Mouse (Mus musculus): ENCODE measurements around the gene Agbl4. TPM values are rescaled to one million over a fixed set of nuclear protein-coding genes. Genes with fewer than 3 reads are reported as not detected.

Agbl4 gene
- total and polyA plus RNA-seq, 3 experiments, result not detected

DNA sequence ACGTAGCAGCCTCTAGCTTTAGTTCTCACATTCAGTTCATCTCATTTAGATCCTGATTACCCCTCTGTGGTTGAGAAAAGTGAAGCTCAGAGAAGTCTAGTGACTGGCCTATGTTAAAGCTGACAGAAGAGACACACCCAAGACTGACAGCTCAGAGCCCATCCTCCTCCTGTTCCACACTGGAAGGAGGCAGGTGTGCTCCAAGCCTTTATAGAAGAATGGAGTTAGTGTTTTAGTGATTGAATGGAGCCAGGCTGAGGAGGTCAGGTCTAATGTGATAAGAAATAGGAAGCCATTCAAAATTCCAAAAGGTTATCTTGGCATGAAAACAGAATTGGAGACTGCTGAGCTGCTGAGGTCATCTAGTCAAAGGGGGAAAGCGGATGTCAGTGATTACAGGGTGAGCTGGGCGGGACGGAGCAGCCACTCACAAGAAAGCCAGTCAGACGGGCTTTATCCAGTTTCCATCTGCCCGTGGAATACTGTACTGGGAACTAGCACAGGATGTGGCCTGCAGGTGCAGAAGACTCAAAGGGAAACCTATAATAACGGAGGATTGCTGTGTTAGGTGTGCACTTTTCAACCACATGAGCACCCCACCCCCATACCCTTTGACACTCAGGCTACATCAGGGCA lies 1053.9 kb downstream of the Agbl4 start:
- TF ChIP-seq RAD21 (IDR thresholded peaks at IDR 0.05; ENCODE audit: low read depth, low read length), result no peak
- TF ChIP-seq MYB (IDR thresholded peaks at IDR 0.05; ENCODE audit: low read depth, low read length), result no peak
- no peak for TF ChIP-seq HCFC1 (IDR thresholded peaks at IDR 0.05; ENCODE audit: low read depth, low read length)
- TF ChIP-seq TBP (IDR thresholded peaks at IDR 0.05; ENCODE audit: low read depth, low read length), result no peak
- TF ChIP-seq SIN3A (IDR thresholded peaks at IDR 0.05; ENCODE audit: low read length), result no peak
- no peak for TF ChIP-seq MXI1 (IDR thresholded peaks at IDR 0.05; ENCODE audit: low read depth, low read length)
- no peak for TF ChIP-seq MAX (IDR thresholded peaks at IDR 0.05; ENCODE audit: low read length)
- TF ChIP-seq USF1 (IDR thresholded peaks at IDR 0.05; ENCODE audit: low read depth, low read length), result no peak
- TF ChIP-seq RCOR1 (IDR thresholded peaks at IDR 0.05; ENCODE audit: low read depth, low read length), result no peak
- no peak for TF ChIP-seq TCF12 (IDR thresholded peaks at IDR 0.05; ENCODE audit: low read depth, low read length)
- TF ChIP-seq ZNF384 (IDR thresholded peaks at IDR 0.05; ENCODE audit: low read depth, low read length), result no peak
- no peak for TF ChIP-seq JUND (IDR thresholded peaks at IDR 0.05; ENCODE audit: low read depth, low read length)
- no peak for TF ChIP-seq POLR2A (IDR thresholded peaks at IDR 0.05; ENCODE audit: control insufficient read depth in 1 of 2, insufficient read depth in 1 of 2, low read depth in 1 of 2, low read length in 2 of 2, poor library complexity in 1 of 2)
- no peak for TF ChIP-seq SMC3 (IDR thresholded peaks at IDR 0.05; ENCODE audit: low read depth, low read length)
- no peak for TF ChIP-seq MYC (IDR thresholded peaks at IDR 0.05; ENCODE audit: low read depth, low read length)
- no peak for TF ChIP-seq NELFE (IDR thresholded peaks at IDR 0.05; ENCODE audit: low read depth, low read length)
- no peak for TF ChIP-seq GABPA (IDR thresholded peaks at IDR 0.05; ENCODE audit: low read depth, low read length)
- no peak for TF ChIP-seq ZKSCAN1 (IDR thresholded peaks at IDR 0.05; ENCODE audit: low read depth, low read length)
- Histone ChIP-seq H3K36me3 (ENCODE audit: control insufficient read depth in 1 of 2, insufficient read depth in 2 of 2, low read length in 2 of 2) (no peaks in the 10 kb centered on the region), H3K4me1 (ENCODE audit: control insufficient read depth in 1 of 2, insufficient read depth in 2 of 2, low read length in 2 of 2) (no peaks in the 10 kb centered on the region)

GRCm38 (mm10) chr4:111452192-111452591 lies 1054.7 kb downstream of the Agbl4 start:
- no peak overlapping the region for H3K4me3 ChIP-seq (ENCODE audit: control insufficient read depth in 1 of 2, insufficient read depth in 1 of 2, low read depth in 2 of 2, low read length in 2 of 2)
- no peak overlapping the region for H3K9ac ChIP-seq (ENCODE audit: control insufficient read depth, low read depth, low read length, poor library complexity, severe bottlenecking)
- H3K4me1 ChIP-seq (ENCODE audit: control insufficient read depth in 1 of 2, insufficient read depth in 2 of 2, low read length in 2 of 2), result no peaks in the 10 kb centered on the region
- no peak for DNase-seq (ENCODE audit: low read depth, low spot score)
- H3K36me3 ChIP-seq (ENCODE audit: control insufficient read depth in 1 of 2, insufficient read depth in 2 of 2, low read length in 2 of 2), result no peaks in the 10 kb centered on the region
- no peak overlapping the region for H3K27ac ChIP-seq (ENCODE audit: control insufficient read depth, low read depth, low read length)
- no peaks in the 10 kb centered on the region for H3K79me2 ChIP-seq (ENCODE audit: control insufficient read depth, insufficient read depth, low read length, poor library complexity)
- TF ChIP-seq KAT2A (conservative IDR thresholded peaks at IDR 0.05; ENCODE audit: low read depth, low read length) (no peak), TAL1 (IDR thresholded peaks at IDR 0.05; ENCODE audit: low read length) (no peak), MEF2A (IDR thresholded peaks at IDR 0.05; ENCODE audit: extremely low read depth, insufficient replicate concordance, low read depth, low read length, poor library complexity, severe bottlenecking) (no peak), SIN3A (IDR thresholded peaks at IDR 0.05; ENCODE audit: low read length) (no peak), MYB (IDR thresholded peaks at IDR 0.05; ENCODE audit: low read depth, low read length) (no peak), GABPA (IDR thresholded peaks at IDR 0.05; ENCODE audit: low read depth, low read length) (no peak), MYC (IDR thresholded peaks at IDR 0.05; ENCODE audit: low read depth, low read length) (no peak), TBP (IDR thresholded peaks at IDR 0.05; ENCODE audit: low read depth, low read length) (no peak), CHD2 (IDR thresholded peaks at IDR 0.05; ENCODE audit: low read length) (no peak), ELF1 (IDR thresholded peaks at IDR 0.05; ENCODE audit: low read depth, low read length) (no peak), POLR2A (IDR thresholded peaks at IDR 0.05; ENCODE audit: control insufficient read depth in 1 of 2, insufficient read depth in 1 of 2, low read depth in 1 of 2, low read length in 2 of 2, poor library complexity in 1 of 2) (no peak), RCOR1 (IDR thresholded peaks at IDR 0.05; ENCODE audit: low read depth, low read length) (no peak), ZKSCAN1 (IDR thresholded peaks at IDR 0.05; ENCODE audit: low read depth, low read length) (no peak)
- H3K27me3 ChIP-seq (ENCODE audit: control insufficient read depth in 1 of 2, insufficient read depth in 2 of 2, low read length in 2 of 2), result no peaks in the 10 kb centered on the region
- no peaks in the 10 kb centered on the region for H3K9me3 ChIP-seq (replicated peaks; ENCODE audit: insufficient read depth, low read length)

More for the DNA sequence above, 1053.9 kb downstream of the Agbl4 start:
- H3K9me3 ChIP-seq (replicated peaks; ENCODE audit: insufficient read depth, low read length), result no peaks in the 10 kb centered on the region
- DNase-seq (ENCODE audit: low read depth, low spot score), result no peak
- H3K27ac ChIP-seq (ENCODE audit: control insufficient read depth, low read depth, low read length), result no peak overlapping the region
- no peak overlapping the region for H3K4me3 ChIP-seq (ENCODE audit: control insufficient read depth in 1 of 2, insufficient read depth in 1 of 2, low read depth in 2 of 2, low read length in 2 of 2)
- H3K27me3 ChIP-seq (ENCODE audit: control insufficient read depth in 1 of 2, insufficient read depth in 2 of 2, low read length in 2 of 2), result no peaks in the 10 kb centered on the region
- H3K9ac ChIP-seq (ENCODE audit: control insufficient read depth, low read depth, low read length, poor library complexity, severe bottlenecking), result no peak overlapping the region
- H3K79me2 ChIP-seq (ENCODE audit: control insufficient read depth, insufficient read depth, low read length, poor library complexity), result no peaks in the 10 kb centered on the region
